Mouse (Mus musculus) brain, embryonic 14.5 days (tissue): Measurements from ENCODE around the gene Adgrf2.

Source experiments
- CTCF ChIP-seq: fragments of 200-500 bp; IDR thresholded peaks from 2 replicates; pipeline ENCODE4 v1.5.1; 2012; ENCODE audit warnings: inconsistent platforms, mild to moderate bottlenecking, moderate library complexity, borderline replicate concordance; ENCODE audit not compliant: insufficient read depth, insufficient read length; ENCODE audit errors: extremely low read depth
- POLR2A ChIP-seq: fragments of 200-500 bp; IDR thresholded peaks from 2 replicates; pipeline ENCODE4 v1.6.1; 2012; ENCODE audit warnings: mild to moderate bottlenecking, inconsistent platforms, borderline replicate concordance; ENCODE audit not compliant: poor library complexity, insufficient read depth, insufficient read length, severe bottlenecking; ENCODE audit errors: extremely low read depth

DNA sequence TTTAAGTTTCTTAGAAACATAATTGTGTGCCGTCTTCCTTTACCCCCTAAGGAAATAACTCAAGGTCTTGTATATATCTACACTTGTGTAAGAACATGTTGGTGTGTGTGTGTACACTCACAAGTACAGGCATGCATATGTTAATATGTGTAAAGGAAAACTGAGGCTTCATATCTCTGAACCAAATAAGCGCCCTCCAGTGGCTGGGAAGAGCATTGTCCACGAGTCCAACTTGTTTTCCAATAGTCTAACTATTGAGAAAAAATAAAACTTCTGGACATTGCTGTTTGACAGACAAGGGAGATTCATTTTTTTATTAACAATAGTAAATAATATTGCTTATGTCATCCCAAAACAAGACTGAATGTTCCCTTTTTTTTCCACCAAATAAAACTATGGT is 24.8 kb downstream of the Adgrf2 start:
- TF ChIP-seq CTCF (peak; percentile 14; the same call in 1 of the 2 replicates), POLR2A (no peak)
